Mouse (Mus musculus) monocyte, adult 2 months (primary cell): ENCODE measurements around the gene Tmem167b.

Experiments
- DNase-seq, 2 experiments: peaks; one replicate each; pipeline ENCODE4 v3.0.0; 2022; ENCODE audit warnings: low spot score in 2 of 2, low read depth in 1 of 2

The Tmem167b gene

DNA sequence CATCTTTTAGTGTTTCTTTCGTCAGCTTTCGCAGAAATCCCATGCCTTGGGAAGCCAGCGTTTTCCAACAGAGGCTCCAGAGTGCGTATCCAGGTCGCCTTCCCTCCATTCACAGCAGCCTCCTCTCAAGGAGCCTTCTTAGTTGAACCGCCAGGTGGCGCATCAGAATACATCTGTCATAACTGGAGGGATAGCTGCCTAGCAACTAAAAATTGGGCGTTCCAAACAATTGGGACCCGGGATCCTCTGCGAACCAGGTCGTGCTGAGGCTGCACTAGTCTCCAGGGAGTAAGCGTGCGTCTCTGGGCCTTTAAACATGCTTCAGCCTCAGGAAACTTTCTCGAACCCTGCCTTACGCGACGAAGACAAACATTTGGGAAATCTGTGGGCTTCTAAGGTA, 25.0 kb downstream of the Tmem167b start:
- DNase-seq, result peak; percentile 52 to 56

DNA sequence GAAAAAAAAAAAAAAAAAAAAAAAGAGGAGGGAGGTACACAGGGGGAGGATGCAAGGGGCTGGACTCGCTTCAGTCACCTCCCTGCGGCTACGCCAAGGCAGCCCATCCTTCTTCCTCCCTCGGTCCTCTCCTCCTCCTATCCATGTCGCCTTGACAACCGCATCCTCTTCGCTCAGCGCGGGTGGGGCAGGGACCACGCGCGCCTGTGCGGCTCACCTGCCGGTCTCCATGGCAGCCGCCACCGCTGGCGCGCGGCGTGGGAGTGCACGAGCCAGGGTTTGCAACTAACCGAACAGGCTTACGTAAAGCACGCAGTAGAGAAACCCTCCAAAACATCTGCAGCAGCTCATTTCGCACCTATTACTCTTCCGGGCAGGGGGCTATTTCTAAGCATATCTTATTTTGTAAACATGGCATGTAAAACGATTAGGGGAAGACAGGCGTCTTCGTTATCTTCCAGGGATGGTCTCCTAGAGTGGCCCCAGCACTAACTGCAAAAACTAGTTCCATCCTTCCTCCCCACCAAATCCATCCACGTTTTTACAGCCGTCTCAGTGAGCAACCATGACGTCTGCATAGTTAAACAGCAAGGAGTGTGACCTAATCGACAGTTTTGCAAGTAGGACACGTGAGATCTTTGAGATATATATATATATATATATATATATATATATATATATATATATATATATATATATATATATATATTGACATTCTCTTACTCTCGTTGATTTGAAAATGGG, 25.6 kb downstream of the Tmem167b start, which contains the start of gene 5330417C22Rik:
5330417C22Rik (minus strand) TSS at position 20 of the 744 bp plus-strand sequence.
- DNase-seq, result no peak

DNA sequence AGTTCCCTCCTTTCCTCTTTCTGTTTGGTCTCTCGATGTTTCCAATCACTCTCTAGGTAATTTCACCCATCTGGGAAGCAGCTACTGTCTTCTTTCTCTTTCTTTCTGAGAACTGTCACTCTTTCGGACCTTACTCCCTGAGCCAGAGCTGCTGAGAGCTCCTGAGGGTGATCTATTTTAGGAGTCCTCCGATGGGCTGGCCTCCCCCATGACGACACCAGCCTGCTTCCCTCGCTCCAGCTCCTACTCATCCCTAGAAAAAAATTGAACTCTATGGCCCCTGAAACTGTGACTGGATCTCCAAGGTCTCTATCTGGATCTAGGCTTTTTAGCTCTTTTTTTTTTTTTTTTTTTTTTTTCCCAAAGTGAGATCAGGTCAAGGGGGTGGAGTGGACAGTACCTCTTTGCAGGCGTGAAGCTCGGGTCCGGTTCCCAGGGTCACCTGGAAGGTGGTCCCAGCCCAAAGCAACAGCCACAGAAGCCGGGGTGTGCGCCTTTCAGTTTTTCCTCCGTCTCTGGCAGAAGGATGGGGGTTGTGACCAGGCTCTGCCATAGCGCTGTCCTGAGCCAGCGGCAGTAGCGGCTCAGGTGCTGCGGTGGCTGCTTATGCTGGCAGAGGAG, 26.3 kb downstream of the Tmem167b start:
- no peak for DNase-seq

DNA sequence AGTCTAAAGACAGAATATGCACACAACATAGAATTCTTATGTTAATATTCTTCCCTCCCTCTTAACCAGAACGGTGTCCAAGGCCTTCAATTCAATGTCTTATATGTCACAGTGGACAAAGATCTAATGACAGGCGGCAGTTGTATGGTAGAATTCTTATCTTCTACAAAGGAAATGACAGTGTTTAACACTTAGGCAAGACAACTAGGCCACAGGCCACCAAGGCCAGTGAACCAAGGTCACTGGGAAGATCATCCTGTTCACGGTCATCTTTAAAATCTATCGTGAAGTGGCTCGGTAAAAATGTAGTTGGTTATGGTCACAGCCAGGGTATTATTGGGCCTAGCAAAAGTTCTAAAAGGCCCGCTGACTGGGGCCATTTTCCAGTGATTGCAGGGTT, 28.3 kb downstream of the Tmem167b start, which contains the start of gene 1700013F07Rik:
1700013F07Rik (plus strand) TSS at position 200 of the 400 bp plus-strand sequence.
- no peak for DNase-seq

DNA sequence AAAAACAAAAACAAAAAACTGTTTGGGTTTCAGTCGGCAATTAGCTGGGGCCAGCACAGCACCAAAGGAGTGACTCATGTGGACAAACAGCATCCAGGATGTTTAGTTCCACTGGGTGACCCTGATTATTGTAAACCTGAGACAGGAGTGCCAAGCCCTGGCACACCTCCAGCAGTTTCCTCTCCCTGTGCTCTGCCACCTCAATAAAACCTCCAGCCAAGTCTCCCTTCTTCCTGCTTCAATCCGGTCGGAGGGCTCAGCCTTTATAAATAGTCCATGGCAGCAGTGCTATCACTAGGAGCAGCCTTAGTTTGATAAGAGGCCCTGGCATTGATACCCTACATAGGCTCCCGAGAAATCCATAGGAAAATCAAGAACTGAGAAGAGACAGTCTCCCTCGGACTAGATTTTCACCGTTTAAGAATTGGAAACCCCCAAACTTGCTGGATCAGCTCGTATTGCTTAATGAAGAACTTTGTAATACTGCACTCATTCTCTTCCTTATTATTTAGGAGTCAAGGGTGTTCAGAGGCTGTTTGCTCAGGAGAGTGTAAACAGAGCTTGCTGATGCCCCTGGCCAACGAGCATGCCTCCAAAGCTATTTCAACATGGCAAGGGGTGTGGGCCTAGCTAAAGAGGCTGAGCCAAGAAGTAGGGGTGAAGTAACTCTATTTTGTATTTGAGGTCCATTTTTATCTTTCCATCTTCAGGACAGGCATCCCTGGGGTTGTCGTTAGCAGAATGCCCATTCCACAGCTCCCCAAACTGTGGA, 29.0 kb downstream of the Tmem167b start:
- DNase-seq, result no peak

DNA sequence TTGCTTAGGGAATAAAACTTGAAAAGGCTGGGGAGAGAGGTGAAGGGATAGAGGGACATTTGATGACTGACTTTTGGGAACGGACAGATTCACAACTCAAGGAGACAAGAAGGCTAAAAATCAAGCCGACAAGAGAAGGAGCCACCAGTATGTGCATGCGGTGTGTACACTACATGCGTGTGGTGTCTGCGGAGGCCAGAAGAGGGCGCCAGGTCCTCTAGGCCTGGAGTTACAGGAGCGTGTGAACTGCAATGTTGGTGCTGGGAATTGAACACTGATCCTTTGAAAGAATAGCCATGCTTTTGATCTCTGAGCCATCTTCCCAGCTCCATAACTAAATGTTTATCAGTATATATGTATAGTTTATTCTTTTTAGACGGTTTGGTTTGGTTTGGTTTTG, 33.8 kb downstream of the Tmem167b start:
- DNase-seq, result no peak

DNA sequence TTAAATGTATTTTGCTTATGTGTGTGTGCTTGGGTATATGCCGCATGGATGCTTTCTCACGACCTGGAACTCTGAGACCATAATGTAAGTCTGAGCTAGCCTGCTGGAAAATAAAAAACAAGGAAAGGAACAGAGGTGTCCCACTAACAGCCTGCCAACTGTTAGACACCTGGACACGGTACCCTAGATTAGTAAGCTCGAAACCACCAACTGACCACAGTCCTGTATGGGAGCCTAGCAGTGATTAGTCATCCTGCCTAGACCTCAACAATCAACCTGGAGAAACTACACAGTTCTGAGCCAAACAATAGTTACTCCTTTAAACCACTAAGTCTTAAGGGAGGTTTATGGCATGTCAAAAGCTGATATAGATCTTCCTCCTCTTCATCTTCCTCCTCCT, 38.9 kb downstream of the Tmem167b start:
- DNase-seq, result no peak

DNA sequence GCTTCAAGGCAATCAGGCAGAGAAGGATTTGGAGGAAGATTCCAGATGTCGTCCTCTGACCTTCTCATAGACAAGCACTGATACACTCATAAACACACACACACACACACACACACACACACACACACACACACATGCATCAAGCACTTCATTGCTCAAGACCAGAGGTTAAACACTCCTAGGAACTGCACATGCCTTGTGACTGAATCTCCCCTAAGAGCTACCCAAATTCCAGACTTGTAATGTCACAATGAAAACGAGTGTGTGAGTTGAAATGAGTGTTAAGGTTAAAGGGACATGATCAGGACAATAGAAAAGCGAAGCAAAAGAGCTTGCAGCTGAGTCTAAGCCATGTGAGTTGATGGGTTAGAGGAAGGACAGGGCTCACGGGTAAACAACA, 44.0 kb downstream of the Tmem167b start:
- DNase-seq, result no peak

DNA sequence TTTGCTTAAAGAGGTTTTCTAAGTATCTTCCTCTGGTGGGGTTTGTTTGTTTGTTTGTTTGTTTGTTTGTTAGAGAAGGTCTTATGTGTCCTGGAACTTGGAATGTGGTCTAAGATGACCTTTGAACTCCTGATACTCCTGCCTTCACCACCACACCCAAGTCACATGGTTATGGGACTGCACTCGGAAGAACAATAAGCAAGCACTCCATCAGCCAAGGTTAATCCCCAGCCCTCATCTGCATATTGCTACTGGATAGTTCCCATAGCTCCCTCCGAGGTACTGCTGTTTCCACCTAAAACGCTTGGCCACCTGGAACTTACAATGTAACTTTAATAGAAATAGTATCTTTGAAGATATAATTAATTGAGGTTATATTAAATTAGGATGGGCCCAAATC, 48.8 kb downstream of the Tmem167b start:
- no peak for DNase-seq

DNA sequence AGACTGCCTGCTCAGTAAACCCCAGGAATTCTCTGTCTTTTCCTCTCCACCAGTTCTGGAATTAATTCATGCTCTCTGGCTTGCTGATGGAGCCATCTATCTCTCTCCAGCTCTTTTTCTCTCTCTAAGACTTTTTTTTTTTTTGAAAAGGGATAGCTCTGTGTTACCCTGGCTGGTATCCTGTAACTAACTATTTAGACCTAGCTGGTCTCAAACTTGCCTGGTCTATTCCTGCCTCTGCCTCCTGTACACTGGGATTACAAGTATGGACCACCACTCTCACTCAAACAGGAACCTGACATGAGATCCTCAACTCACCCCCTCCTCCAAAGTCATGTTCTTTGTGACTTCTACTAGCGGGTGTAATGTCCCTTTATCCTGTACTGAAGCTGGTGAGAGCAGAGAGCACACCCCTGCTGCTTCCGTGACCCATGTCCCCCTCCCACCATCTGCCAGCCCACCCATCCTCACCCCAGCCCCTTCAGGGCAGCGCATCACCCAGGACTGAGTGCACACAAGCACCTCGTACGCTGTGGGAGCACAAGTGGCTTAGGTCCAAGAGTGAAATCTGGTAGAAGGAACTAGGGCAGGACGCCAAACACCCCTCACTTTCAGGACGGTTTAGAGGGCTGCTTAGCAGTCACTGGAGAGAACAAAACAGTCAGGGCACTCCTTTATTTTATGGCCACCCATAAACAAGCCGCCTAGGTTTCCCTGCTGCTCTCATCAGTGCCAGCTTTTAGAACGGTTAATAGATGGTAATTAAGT, 51.4 kb downstream of the Tmem167b start:
- no peak for DNase-seq

DNA sequence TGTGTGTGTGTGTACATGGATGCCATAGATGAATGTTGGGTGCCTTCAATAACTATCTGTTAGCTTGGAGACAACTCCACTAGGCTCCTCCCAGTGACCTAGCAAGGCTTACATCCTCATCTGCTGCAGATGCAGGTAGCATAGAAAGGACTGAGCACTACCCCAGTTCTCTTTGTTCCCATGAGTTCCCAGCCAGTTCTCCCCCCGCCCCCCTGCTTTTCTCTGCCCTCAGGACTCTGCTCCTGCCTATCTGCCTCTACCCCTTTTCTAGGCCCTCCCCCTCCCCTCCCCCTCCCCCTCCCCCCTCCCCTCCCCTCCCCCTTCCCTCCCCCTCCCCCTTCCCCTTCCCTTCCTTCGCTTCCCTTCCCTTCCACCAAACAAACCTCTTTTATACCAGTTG, 52.1 kb downstream of the Tmem167b start:
- DNase-seq, result no peak

DNA sequence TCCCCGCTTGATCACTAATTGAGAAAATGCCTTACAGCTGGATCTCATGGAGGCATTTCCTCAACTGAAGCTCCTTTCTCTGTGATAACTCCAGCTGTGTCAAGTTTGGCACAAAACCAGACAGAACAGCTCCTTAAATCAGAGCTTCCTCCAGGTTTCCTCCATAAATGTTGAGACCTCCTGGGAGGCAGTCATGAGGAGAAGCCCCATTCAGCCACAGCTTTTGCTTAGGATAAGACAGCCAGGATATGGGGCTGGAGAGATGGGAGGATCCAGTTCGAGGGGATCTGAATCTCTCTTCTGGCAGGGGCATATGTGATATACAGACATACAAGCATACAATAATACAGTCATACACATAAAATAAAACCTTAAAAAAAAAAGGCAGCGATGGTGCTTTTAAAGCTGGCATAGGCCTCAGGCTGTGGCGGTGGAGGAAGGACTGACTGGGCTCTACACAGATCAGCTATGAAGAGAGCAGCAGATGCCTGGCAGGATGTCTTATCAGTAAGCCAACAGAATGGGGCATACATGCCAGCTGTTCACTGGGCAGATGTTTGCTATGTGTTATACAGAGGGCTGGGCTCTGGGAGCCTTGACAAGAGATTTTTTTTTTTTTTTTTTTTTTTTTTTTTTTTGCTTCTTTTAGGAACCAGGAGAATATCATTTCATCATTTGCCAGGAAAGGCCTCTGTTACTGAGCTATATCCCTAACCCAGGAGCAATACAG, 53.4 kb downstream of the Tmem167b start:
- no peak for DNase-seq
